Comparison of ENCODE assay signal across 13 mouse cellular contexts in genomic region chr2:29222302-29222701, GRCm38 (mm10). TPM values are rescaled to one million over a fixed set of nuclear protein-coding genes. Genes with fewer than 3 reads are reported as not detected.
DNase-seq lines count a peak whose midpoint lies in the region; ATAC-seq lines count a peak whose summit lies in the region.
"Had no signal": no experiment of that assay in that cellular context is flagged by ENCODE, and none has a peak within 500 bp of the region (broad histone marks: within the 10 kb centered on the region; RNA-seq: fewer than 3 reads in every experiment).

No protein-coding gene starts in this region.

- H3K9me3 ChIP-seq in midbrain, embryonic 11.5 days (ENCODE audit: control insufficient read depth, low read length), result no peaks in the 10 kb centered on the region
- no peaks in the 10 kb centered on the region for H3K9me3 ChIP-seq in midbrain, embryonic 15.5 days
- H3K9me3 ChIP-seq: heart, embryonic 13.5 days; kidney, embryonic 15.5 days; limb, embryonic 13.5 days; midbrain, embryonic 12.5 days; stomach, embryonic 15.5 days had no signal

- H3K9ac ChIP-seq in midbrain, embryonic 11.5 days (ENCODE audit: low read length), result no peak overlapping the region
- H3K9ac ChIP-seq in midbrain, embryonic 15.5 days, result no peak overlapping the region
- H3K9ac ChIP-seq: heart, embryonic 13.5 days; kidney, embryonic 15.5 days; limb, embryonic 13.5 days; midbrain, embryonic 12.5 days; stomach, embryonic 15.5 days had no signal

- peak; percentile 46; the same call in 1 of the 2 replicates for ATAC-seq in midbrain, embryonic 11.5 days (ENCODE audit: low FRiP score)
- ATAC-seq in midbrain, embryonic 15.5 days (replicated peaks), result no peak

- H3K4me2 ChIP-seq in midbrain, embryonic 11.5 days, result no peak overlapping the region
- no peak overlapping the region for H3K4me2 ChIP-seq in midbrain, embryonic 15.5 days
- H3K4me2 ChIP-seq: heart, embryonic 13.5 days; kidney, embryonic 15.5 days; limb, embryonic 13.5 days; midbrain, embryonic 12.5 days; stomach, embryonic 15.5 days had no signal

- no peaks in the 10 kb centered on the region for H3K36me3 ChIP-seq in midbrain, embryonic 11.5 days (ENCODE audit: control insufficient read depth, insufficient read depth, low read length)
- H3K36me3 ChIP-seq in midbrain, embryonic 15.5 days (replicated peaks), result no peaks in the 10 kb centered on the region
- H3K36me3 ChIP-seq: heart, embryonic 13.5 days; kidney, embryonic 15.5 days; limb, embryonic 13.5 days; midbrain, embryonic 12.5 days; stomach, embryonic 15.5 days had no signal

- WGBS in midbrain, embryonic 11.5 days, result 7% methylated on average over 4 of the region's 4 CpGs
- WGBS in midbrain, embryonic 15.5 days, result 8% methylated on average over 4 of the region's 4 CpGs

- no peak overlapping the region for H3K27ac ChIP-seq in midbrain, embryonic 11.5 days (ENCODE audit: low read depth, low read length)
- no peak overlapping the region for H3K27ac ChIP-seq in midbrain, embryonic 15.5 days
- H3K27ac ChIP-seq: heart, embryonic 13.5 days; kidney, embryonic 15.5 days; limb, embryonic 13.5 days; midbrain, embryonic 12.5 days; stomach, embryonic 15.5 days had no signal

- H3K27me3 ChIP-seq in midbrain, embryonic 11.5 days (ENCODE audit: control insufficient read depth, insufficient read depth, low read length), result no peaks in the 10 kb centered on the region
- H3K27me3 ChIP-seq in midbrain, embryonic 15.5 days (replicated peaks), result no peaks in the 10 kb centered on the region
- H3K27me3 ChIP-seq: kidney, embryonic 15.5 days; limb, embryonic 13.5 days; midbrain, embryonic 12.5 days; stomach, embryonic 15.5 days had no signal

- H3K4me3 ChIP-seq in midbrain, embryonic 11.5 days (ENCODE audit: low read depth, low read length), result no peak overlapping the region
- H3K4me3 ChIP-seq in midbrain, embryonic 15.5 days, result no peak overlapping the region
- H3K4me3 ChIP-seq: heart, embryonic 13.5 days; kidney, embryonic 15.5 days; limb, embryonic 13.5 days; midbrain, embryonic 12.5 days; stomach, embryonic 15.5 days had no signal

- H3K4me1 ChIP-seq in midbrain, embryonic 11.5 days (ENCODE audit: control insufficient read depth, insufficient read depth, low read length), result peaks cover 6% of the 10 kb centered on the region
- 0 out of 2 replicates have a peak, but pooled peaks cover 3% of the 10 kb centered on the region for H3K4me1 ChIP-seq in midbrain, embryonic 15.5 days
- H3K4me1 ChIP-seq: kidney, embryonic 15.5 days; limb, embryonic 13.5 days; stomach, embryonic 15.5 days had no signal

- peak; percentile 65 for DNase-seq in gastrocnemius, adult 18-20 months (ENCODE audit: low spot score)
- no peak for DNase-seq in gastrocnemius, postnatal 4 days (ENCODE audit: low spot score in 2 of 2)
- DNase-seq in midbrain, embryonic 11.5 days (ENCODE audit: low spot score, missing footprints), result peak; percentile 87
- peak; percentile 84 for DNase-seq in embryo, embryonic 10.5 days (ENCODE audit: low spot score)
- DNase-seq in retina, embryonic 14.5 days (ENCODE audit: low spot score), result peak; percentile 70
- no peak for DNase-seq in spleen, postnatal 14 days (ENCODE audit: low spot score in 2 of 2)
- DNase-seq in adrenal gland, postnatal 4 days (ENCODE audit: low spot score in 2 of 2), result no peak

RNA-seq across cellular contexts. Expression of gene Ntng2, which starts 30.5 kb away (rescaled TPM):
- 10 to 100 TPM; 22.3 to 31.2 TPM for total RNA-seq in gastrocnemius, adult 18-20 months (2021)
- total RNA-seq in gastrocnemius, postnatal 4 days (2021), result 10 to 100 TPM; 11.3 to 13.0 TPM
- polyA plus RNA-seq in midbrain, embryonic 11.5 days (2014; fragmentation: Nextera tagmentation; extraction: Ambion mirVana), result 3.1 and 4.6 TPM in 2 replicates
- polyA plus RNA-seq in midbrain, embryonic 15.5 days (2015; fragmentation: Nextera tagmentation; extraction: Ambion mirVana), result 13.4 and 14.6 TPM in 2 replicates
- 10 to 100 TPM; 31.5 to 32.3 TPM for total RNA-seq in adrenal gland, postnatal 4 days (2021)

Comparison
In these comparisons a context has a peak if more than half of its experiments do, and no peak if none do; other contexts are left out.
1. DNase-seq: peak in gastrocnemius, adult 18-20 months (single experiment), midbrain, embryonic 11.5 days (single experiment), embryo, embryonic 10.5 days (single experiment) and retina, embryonic 14.5 days (single experiment); none in gastrocnemius, postnatal 4 days (0 of 2), spleen, postnatal 14 days (0 of 2) and adrenal gland, postnatal 4 days (0 of 2).